ENCODE assay signal across 8 mouse cellular contexts in genomic region chr5:139253301-139253741, GRCm38 (mm10). TPM values are rescaled to one million over a fixed set of nuclear protein-coding genes. Genes with fewer than 3 reads are reported as not detected.
DNase-seq lines count a peak whose midpoint lies in the region; ATAC-seq lines count a peak whose summit lies in the region.

No protein-coding gene starts in this region.

- 3% methylated on average over 6 of the region's 6 CpGs for WGBS in heart, embryonic 14.5 days
- 2% methylated on average over 6 of the region's 6 CpGs for whole genome bisulfite sequencing in stomach, embryonic 14.5 days

- no peaks in the 10 kb centered on the region for H3K27me3 ChIP-seq in heart, embryonic 14.5 days (ENCODE audit: control insufficient read depth, insufficient read depth, low read length)
- H3K27me3 ChIP-seq in stomach, embryonic 14.5 days (ENCODE audit: control insufficient read depth, insufficient read depth, low read length) = no peaks in the 10 kb centered on the region

- peaks cover 31% of the 10 kb centered on the region for H3K36me3 ChIP-seq in heart, embryonic 14.5 days (ENCODE audit: control insufficient read depth, insufficient read depth, low read length)
- peaks cover 26% of the 10 kb centered on the region for H3K36me3 ChIP-seq in stomach, embryonic 14.5 days (ENCODE audit: control insufficient read depth, insufficient read depth, low read length)

- peak overlapping the region; percentile 96 for H3K4me2 ChIP-seq in heart, embryonic 14.5 days (ENCODE audit: low read length)
- peak overlapping the region; percentile 65 for H3K4me2 ChIP-seq in stomach, embryonic 14.5 days (replicated peaks; ENCODE audit: low read depth, low read length)

- H3K4me3 ChIP-seq in heart, embryonic 14.5 days (ENCODE audit: control insufficient read depth in 1 of 2, insufficient read depth in 1 of 2, low read depth in 1 of 2, low read length in 2 of 2) = peak overlapping the region; percentile 77 to 98
- peak overlapping the region; percentile 76 for H3K4me3 ChIP-seq in stomach, embryonic 14.5 days (ENCODE audit: low read depth, low read length)

- peak; percentile 19 for DNase-seq in embryo, embryonic 10.5 days (ENCODE audit: low spot score)
- no peak for DNase-seq in embryo, embryonic 9.5 days (ENCODE audit: extremely low spot score)
- DNase-seq in Muller cell, postnatal 12 days (ENCODE audit: inconsistent ontology term) = peak; percentile 38
- peak; percentile 45 to 62 for DNase-seq in cerebellum, postnatal 14 days
- DNase-seq in kidney, postnatal 14 days = peak; percentile 62

- no peaks in the 10 kb centered on the region for H3K9me3 ChIP-seq in heart, embryonic 14.5 days (ENCODE audit: control insufficient read depth, low read length)
- no peaks in the 10 kb centered on the region for H3K9me3 ChIP-seq in stomach, embryonic 14.5 days (ENCODE audit: control insufficient read depth, low read depth, low read length)

- no peak for ATAC-seq in heart, embryonic 14.5 days (ENCODE audit: insufficient number of reproducible peaks, insufficient read depth, low FRiP score, low read depth)
- ATAC-seq in megakaryocyte, adult 5-6 weeks (ENCODE audit: poor library complexity, severe bottlenecking) = peak; percentile 16
- no peak for ATAC-seq in stomach, embryonic 14.5 days (ENCODE audit: insufficient number of reproducible peaks, insufficient read depth, low FRiP score, low read depth)

- peak overlapping the region; percentile 92 to 96 for H3K27ac ChIP-seq in heart, embryonic 14.5 days (replicated peaks in 1 of 2; ENCODE audit: control insufficient read depth in 1 of 2, insufficient read depth in 1 of 2, low read depth in 2 of 2, low read length in 2 of 2)
- peak overlapping the region; percentile 89 for H3K27ac ChIP-seq in stomach, embryonic 14.5 days (ENCODE audit: low read length)

- peaks cover 36 to 54% of the 10 kb centered on the region in 2 experiments for H3K4me1 ChIP-seq in heart, embryonic 14.5 days (ENCODE audit: control insufficient read depth in 2 of 2, insufficient read depth in 2 of 2, low read length in 2 of 2)
- peaks cover 18% of the 10 kb centered on the region for H3K4me1 ChIP-seq in stomach, embryonic 14.5 days (ENCODE audit: control insufficient read depth, insufficient read depth, low read length)

- H3K9ac ChIP-seq in heart, embryonic 14.5 days (ENCODE audit: low read length) = peak overlapping the region; percentile 91
- peak overlapping the region; percentile 71 for H3K9ac ChIP-seq in stomach, embryonic 14.5 days (replicated peaks; ENCODE audit: low read depth, low read length)

RNA-seq across cellular contexts. Expression of gene Get4, which starts 1.2 kb away (rescaled TPM):
- 138 and 144 TPM in 2 replicates for polyA plus RNA-seq in heart, embryonic 14.5 days (2014; fragmentation: Nextera tagmentation; extraction: Ambion mirVana)
- total RNA-seq in megakaryocyte, adult 5-6 weeks (2015) = 21.6 and 23.0 TPM in 2 replicates
- 18.5 and 23.1 TPM in 2 replicates for total RNA-seq in megakaryocyte, adult 5-6 weeks (2017)
- 149 and 151 TPM in 2 replicates for polyA plus RNA-seq in stomach, embryonic 14.5 days (2014; fragmentation: Nextera tagmentation; extraction: Ambion mirVana)

RNA-seq across cellular contexts. Expression of gene Sun1, which starts 52.9 kb away (rescaled TPM):
- 39.6 and 41.4 TPM in 2 replicates for polyA plus RNA-seq in heart, embryonic 14.5 days (2014; fragmentation: Nextera tagmentation; extraction: Ambion mirVana)
- 40.8 and 44.1 TPM in 2 replicates for total RNA-seq in megakaryocyte, adult 5-6 weeks (2015)
- total RNA-seq in megakaryocyte, adult 5-6 weeks (2017) = 67.0 and 72.5 TPM in 2 replicates
- 60.2 and 66.6 TPM in 2 replicates for polyA plus RNA-seq in stomach, embryonic 14.5 days (2014; fragmentation: Nextera tagmentation; extraction: Ambion mirVana)
